Mouse (Mus musculus) ES-E14 (cell line): ENCODE results near the gene Ugp2. TPM values are rescaled to one million over a fixed set of nuclear protein-coding genes. Genes with fewer than 3 reads are reported as not detected.

Source experiments
- DNase-seq: peaks from one replicate; pipeline ENCODE4 v3.0.0-alpha.2; 2013; ENCODE audit warnings: low read depth, low spot score
- H3K27ac ChIP-seq: 2 replicates; pipeline ENCODE4 v1.5.1; 2012; ENCODE audit warnings: low read depth, mild to moderate bottlenecking, low read length, moderate library complexity, mixed read lengths; ENCODE audit not compliant: poor library complexity, insufficient read depth, severe bottlenecking
- H3K36me3 ChIP-seq: 2 replicates; pipeline ENCODE4 v1.6.1; 2012; ENCODE audit warnings: mild to moderate bottlenecking, low read length, moderate library complexity, mixed read lengths; ENCODE audit not compliant: control insufficient read depth, poor library complexity, insufficient read depth, severe bottlenecking
- H3K4me1 ChIP-seq, 2 experiments: fragments of 150-350 bp in 1 of 2; sonication (generic) in 1 of 2; 2 replicates each; pipeline ENCODE4 v1.6.1; 2012; ENCODE audit warnings: low read length in 2 of 2, mild to moderate bottlenecking in 1 of 2, mixed read lengths in 1 of 2; ENCODE audit not compliant: control insufficient read depth in 2 of 2, insufficient read depth in 2 of 2, poor library complexity in 1 of 2
- H3K4me3 ChIP-seq, 2 experiments: fragments of 150-350 bp in 1 of 2; sonication (generic) in 1 of 2; 2 replicates each; pipeline ENCODE4 v1.5.1; 2012; ENCODE audit warnings: low read length in 2 of 2, low read depth in 1 of 2, mild to moderate bottlenecking in 1 of 2, mixed read lengths in 1 of 2; ENCODE audit not compliant: insufficient read depth in 1 of 2, poor library complexity in 1 of 2, severe bottlenecking in 1 of 2
- H3K9ac ChIP-seq: 2 replicates; pipeline ENCODE4 v1.6.1; 2012; ENCODE audit warnings: low read depth, mild to moderate bottlenecking, low read length, mixed read lengths; ENCODE audit not compliant: poor library complexity, insufficient read depth, severe bottlenecking
- H3K9me3 ChIP-seq: fragments of 150-350 bp; sonication (generic); 2 replicates; pipeline ENCODE4 v1.6.1; 2012; ENCODE audit warnings: low read depth, mild to moderate bottlenecking, low read length; ENCODE audit not compliant: control insufficient read depth, insufficient read depth
- CHD2 ChIP-seq: IDR thresholded peaks from 2 replicates; pipeline ENCODE4 v1.6.1; 2014; ENCODE audit warnings: mild to moderate bottlenecking, low read depth, low read length, inconsistent platforms
- HCFC1 ChIP-seq: IDR thresholded peaks from 2 replicates; pipeline ENCODE4 v1.6.1; 2012; ENCODE audit warnings: low read length, inconsistent platforms, borderline replicate concordance; ENCODE audit not compliant: insufficient read depth
- MAFK ChIP-seq: IDR thresholded peaks from 2 replicates; pipeline ENCODE4 v1.6.1; 2014; ENCODE audit warnings: mild to moderate bottlenecking, low read depth, low read length, inconsistent platforms; ENCODE audit not compliant: insufficient read depth
- ZC3H11A ChIP-seq: IDR thresholded peaks from 2 replicates; pipeline ENCODE4 v1.6.1; 2012; ENCODE audit warnings: low read depth, mild to moderate bottlenecking, inconsistent platforms, low read length, borderline replicate concordance
- ZNF384 ChIP-seq: IDR thresholded peaks from 2 replicates; pipeline ENCODE4 v1.6.1; 2012; ENCODE audit warnings: low read depth, low read length, inconsistent platforms
- in situ Hi-C, 2 experiments: fragments of 600-800 bp; cut with MboI; formaldehyde crosslinking; loops; one replicate each; pipeline ENCODE4 v1.15.1; 2025; ENCODE audit warnings: low sequenced_read_pairs in 2 of 2, inconsistent platforms in 1 of 2; ENCODE audit not compliant: unreplicated experiment in 2 of 2
- total RNA-seq: library from RNA; depleted of rRNA; stranded (reverse); fragments of 300-350 nt; gene quantifications from 2 replicates; pipeline ENCODE4 v1.2.3, GENCODE M21; 2012; rRNA removed

Ugp2 gene
- total RNA-seq: 9.4 and 22.9 TPM in 2 replicates

- Histone ChIP-seq H3K4me1 (peaks cover 0 to 3% of the 10 kb centered on the region in 2 experiments; a peak in 1 of 4 replicates), H3K4me3 (peak within 1 kb of the TSS; percentile 91 to 92), H3K9ac (peak within 1 kb of the TSS; percentile 90), H3K27ac (peak within 1 kb of the TSS; percentile 77), H3K9me3 (no peaks in the 10 kb centered on the region), H3K36me3 (no peaks in the 10 kb centered on the region)
- TF ChIP-seq MAFK: no peak
- TF ChIP-seq ZC3H11A: no peak
- TF ChIP-seq CHD2: peak; percentile 81; the same call in 1 of the 2 replicates
- TF ChIP-seq ZNF384: no peak
- TF ChIP-seq HCFC1: peak; percentile 47; the same call in 1 of the 2 replicates
- in situ Hi-C loops: no loop called here
- DNase-seq: peak; percentile 93
These were observed at the start of gene Ugp2 for GRCm38 (mm10) chr11:21371122-21371806. Ugp2 (minus strand) TSS chr11:21371201.

GRCm38 (mm10) chr11:21414911-21415381, 43.9 kb upstream of the Ugp2 start:
- Histone ChIP-seq H3K4me1 (no peaks in the 10 kb centered on the region), H3K9me3 (no peaks in the 10 kb centered on the region), H3K27ac (no peak overlapping the region), H3K36me3 (no peaks in the 10 kb centered on the region), H3K4me3 (no peak overlapping the region), H3K9ac (no peak overlapping the region)
- TF ChIP-seq MAFK: no peak
- TF ChIP-seq CHD2: no peak
- no peak for TF ChIP-seq HCFC1
- no peak for TF ChIP-seq ZNF384
- no peak for TF ChIP-seq ZC3H11A
- no peak for DNase-seq
- in situ Hi-C loops: no loop called here

DNA sequence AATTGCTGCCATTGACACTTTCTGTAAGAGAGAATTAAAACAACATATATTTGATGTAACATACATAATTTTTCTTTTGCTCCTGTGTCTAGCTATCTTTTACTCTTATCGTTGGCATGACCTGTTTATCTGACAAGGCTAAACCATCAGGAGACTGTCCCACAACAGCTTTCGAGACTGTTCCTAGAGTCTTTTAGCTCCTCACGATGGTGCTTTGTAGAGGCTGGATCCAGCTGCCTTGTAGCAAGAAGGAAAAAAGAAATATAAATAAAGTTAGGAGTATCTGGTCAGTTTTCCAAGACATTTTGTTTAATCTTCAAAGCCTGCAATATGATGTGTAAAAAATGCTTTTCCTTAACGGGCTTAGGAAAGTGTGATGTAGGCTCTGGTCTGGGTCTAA, 35.7 kb upstream of the Ugp2 start:
- Histone ChIP-seq H3K4me1 (no peaks in the 10 kb centered on the region), H3K9ac (no peak overlapping the region), H3K4me3 (no peak overlapping the region), H3K27ac (no peak overlapping the region), H3K36me3 (no peaks in the 10 kb centered on the region), H3K9me3 (no peaks in the 10 kb centered on the region)
- TF ChIP-seq HCFC1 (no peak), ZC3H11A (no peak), ZNF384 (no peak), CHD2 (no peak), MAFK (no peak)
- in situ Hi-C loops: no loop called here
- DNase-seq: no peak

- in situ Hi-C loops: no loop called here
These were observed 35.1 kb upstream of the Ugp2 start for GRCm38 (mm10) chr11:21406141-21406540.

GRCm38 (mm10) chr11:21403877-21404276, 32.9 kb upstream of the Ugp2 start:
- H3K9ac ChIP-seq: no peak overlapping the region
- no peaks in the 10 kb centered on the region for H3K9me3 ChIP-seq
- no peaks in the 10 kb centered on the region for H3K4me1 ChIP-seq
- in situ Hi-C loops: no loop called here
- H3K4me3 ChIP-seq: no peak overlapping the region
- no peak overlapping the region for H3K27ac ChIP-seq
- no peaks in the 10 kb centered on the region for H3K36me3 ChIP-seq
- no peak for DNase-seq
- TF ChIP-seq MAFK: no peak
- TF ChIP-seq CHD2: no peak
- no peak for TF ChIP-seq HCFC1
- TF ChIP-seq ZC3H11A: no peak
- TF ChIP-seq ZNF384: no peak

More at GRCm38 (mm10) chr11:21406141-21406540, 35.1 kb upstream of the Ugp2 start:
- Histone ChIP-seq H3K36me3 (no peaks in the 10 kb centered on the region), H3K9ac (no peak overlapping the region), H3K9me3 (no peaks in the 10 kb centered on the region), H3K27ac (no peak overlapping the region), H3K4me3 (no peak overlapping the region), H3K4me1 (no peaks in the 10 kb centered on the region)
- DNase-seq: no peak
- no peak for TF ChIP-seq ZC3H11A
- TF ChIP-seq MAFK: no peak
- no peak for TF ChIP-seq ZNF384
